Mouse (Mus musculus) brain, embryonic 14.5 days (tissue): Measurements from ENCODE around the gene Dclk1.

Source experiments
- CTCF ChIP-seq: fragments of 200-500 bp; IDR thresholded peaks from 2 replicates; pipeline ENCODE4 v1.5.1; 2012; ENCODE audit warnings: inconsistent platforms, mild to moderate bottlenecking, moderate library complexity, borderline replicate concordance; ENCODE audit not compliant: insufficient read depth, insufficient read length; ENCODE audit errors: extremely low read depth
- POLR2A ChIP-seq: fragments of 200-500 bp; IDR thresholded peaks from 2 replicates; pipeline ENCODE4 v1.6.1; 2012; ENCODE audit warnings: mild to moderate bottlenecking, inconsistent platforms, borderline replicate concordance; ENCODE audit not compliant: poor library complexity, insufficient read depth, insufficient read length, severe bottlenecking; ENCODE audit errors: extremely low read depth

DNA sequence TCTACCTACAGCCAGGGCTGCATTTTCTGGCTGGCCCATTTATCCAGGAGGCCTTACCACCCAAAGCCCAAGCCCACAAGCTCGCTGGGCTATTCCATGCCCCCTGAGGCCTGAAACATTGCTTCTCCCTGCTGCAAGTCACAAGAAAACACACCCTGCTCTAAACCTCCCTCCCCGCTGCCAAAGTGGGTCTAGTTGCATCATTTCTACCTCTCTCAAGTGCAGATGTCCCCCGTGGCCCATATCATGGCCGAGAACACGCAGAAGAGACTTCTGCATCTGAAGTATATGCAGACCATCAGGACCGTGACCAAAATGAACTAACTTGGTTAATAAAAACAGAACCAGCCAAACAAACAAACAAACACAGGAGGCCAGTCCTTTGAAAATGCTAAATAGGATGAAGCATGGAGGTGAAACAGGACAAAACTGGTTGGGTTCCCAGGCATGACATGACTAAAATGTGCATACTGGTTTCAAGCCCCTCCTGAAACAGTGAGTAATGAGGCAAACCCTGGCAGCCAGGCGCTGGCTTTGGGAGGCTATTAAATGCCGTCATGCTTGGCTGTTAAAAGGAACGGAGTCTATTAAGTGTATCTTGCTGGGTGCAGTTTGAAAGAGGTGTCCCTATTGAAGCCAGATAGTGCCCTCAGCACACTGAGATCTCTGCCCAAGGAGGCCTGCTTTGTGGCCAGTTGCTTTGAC, 282.5 kb downstream of the Dclk1 start:
- no peak for TF ChIP-seq POLR2A
- no peak for TF ChIP-seq CTCF
